Mouse (Mus musculus) gastrocnemius, postnatal 25 days (tissue): ENCODE measurements at regions not wholly inside any gene's neighbourhood (a gene's known extent, or its start where the extent isn't known, plus 50 kb on each side); places are given as distances from the start of the nearest gene placed in this dataset.
"Not testable (repeated sequence)": the region's sequence is repeated elsewhere in the genome, so short reads cannot be mapped to it uniquely, and the experiment has no call there.

Source experiments
- DNase-seq: peaks from one replicate; pipeline ENCODE4 v3.0.0; 2022

DNA sequence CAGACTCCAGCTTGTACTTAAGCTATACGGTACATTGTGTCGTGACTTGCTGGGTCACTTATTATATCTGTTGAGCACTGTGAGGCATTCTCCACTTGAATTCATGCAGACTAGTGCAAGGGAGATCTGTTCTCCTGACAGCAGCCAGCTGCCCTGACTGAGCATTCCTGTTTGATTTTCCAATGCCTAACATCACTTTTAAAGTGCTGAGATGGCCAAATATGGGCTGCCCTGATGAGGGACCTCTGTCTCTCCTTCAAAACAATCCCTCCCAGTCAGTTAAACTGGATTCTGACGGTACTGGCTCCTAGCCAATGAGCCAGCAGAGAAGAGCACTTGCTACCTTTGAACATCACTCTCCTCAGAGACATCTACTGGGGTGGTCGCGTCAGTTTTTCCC lies 57.6 kb upstream of the Lekr1 start:
- DNase-seq, result no peak

DNA sequence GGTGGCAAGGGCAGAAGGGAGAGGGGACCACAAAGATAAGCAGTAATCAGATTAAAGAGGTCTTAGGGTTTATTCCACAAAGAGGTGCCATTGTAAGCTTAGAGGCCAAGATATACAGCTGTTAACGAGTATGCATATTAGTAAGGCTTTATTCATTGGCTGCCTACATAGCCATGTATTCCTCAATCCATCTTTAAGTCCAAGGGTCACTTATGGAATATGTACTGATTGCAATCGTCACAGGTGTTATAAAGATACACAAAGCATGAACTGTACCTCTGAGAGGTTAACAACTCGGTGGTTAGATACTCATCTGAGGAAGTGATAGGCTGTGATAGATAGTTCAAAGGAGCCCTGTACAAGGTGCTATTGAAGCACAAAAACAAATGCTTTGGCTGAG lies 54.3 kb upstream of the Lekr1 start:
- no peak for DNase-seq

DNA sequence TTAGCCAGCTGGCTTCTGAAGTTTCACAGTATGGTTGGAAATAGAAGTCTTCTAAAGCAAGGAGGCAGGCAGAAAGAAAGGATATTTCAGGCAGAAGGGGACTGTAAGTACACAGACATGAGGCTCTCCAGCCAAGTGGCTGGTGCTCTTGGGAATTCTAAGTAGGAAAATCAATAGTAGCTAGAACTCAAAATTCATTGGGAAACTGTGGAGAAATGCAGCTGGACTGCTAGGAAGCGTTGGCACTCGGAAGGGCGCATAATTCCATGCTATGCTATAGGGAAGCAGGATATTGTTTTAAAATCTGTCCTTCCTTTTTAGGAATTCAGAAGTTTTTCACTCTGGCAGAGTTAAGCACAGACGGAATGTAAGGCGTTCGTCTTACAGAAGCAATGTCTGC lies 53.6 kb upstream of the Lekr1 start:
- no peak for DNase-seq

DNA sequence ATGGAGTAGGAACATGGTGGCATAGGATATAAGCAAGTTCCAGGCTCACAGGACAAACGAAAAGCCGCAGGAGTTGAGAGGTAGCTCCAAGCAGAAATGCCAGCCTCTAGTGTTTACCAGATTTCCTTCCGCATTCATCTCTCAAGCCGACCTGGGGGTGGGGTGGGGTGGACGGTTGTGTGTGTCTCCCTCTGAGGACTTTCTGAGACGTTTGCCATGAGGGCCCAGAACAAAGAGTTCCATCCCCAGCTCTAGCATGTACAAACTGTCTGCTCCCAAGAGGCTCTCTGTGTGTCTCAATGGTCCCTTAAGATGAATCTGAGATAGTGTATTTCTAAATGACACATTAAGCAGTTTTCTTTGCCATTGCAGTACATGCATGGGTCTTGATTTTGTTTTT lies 53.1 kb upstream of the Lekr1 start:
- DNase-seq, result peak; percentile 30

DNA sequence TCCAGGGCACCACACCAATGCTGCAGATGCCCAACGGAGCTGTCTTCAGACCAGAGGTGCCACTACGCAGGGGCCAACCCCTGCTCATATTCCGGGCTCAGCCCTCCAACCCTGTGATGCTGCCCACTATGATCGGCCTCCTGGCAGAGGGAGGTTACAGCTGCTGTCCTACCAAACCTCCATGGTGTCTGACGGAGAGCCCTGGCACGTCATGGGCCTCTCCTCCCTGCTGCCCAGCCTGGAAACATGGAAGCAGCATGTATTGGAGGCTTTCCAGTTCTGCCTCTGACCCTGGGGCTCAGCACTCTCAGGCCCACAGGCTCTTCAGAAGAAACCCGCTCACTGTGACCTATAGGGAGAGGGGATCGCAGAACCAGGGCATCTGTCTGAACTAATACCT lies 51.1 kb upstream of the Lekr1 start:
- not testable (repeated sequence) for DNase-seq
